Mouse (Mus musculus): ENCODE measurements around the gene Fbxl13. TPM values are rescaled to one million over a fixed set of nuclear protein-coding genes. Genes with fewer than 3 reads are reported as not detected.

Gene Fbxl13
- polyA plus RNA-seq, 1 experiment from 2014 or later: 0.32 TPM

- no peaks in the 10 kb centered on the region for H3K9me3 ChIP-seq (ENCODE audit: control insufficient read depth, low read length)
- no peak overlapping the region for H3K4me2 ChIP-seq (replicated peaks; ENCODE audit: low read depth, low read length)
- no peak overlapping the region for H3K27ac ChIP-seq (ENCODE audit: low read depth, low read length)
- no peak for ATAC-seq (ENCODE audit: low FRiP score)
- H3K9ac ChIP-seq (ENCODE audit: low read depth, low read length): no peak overlapping the region
- H3K36me3 ChIP-seq (ENCODE audit: control insufficient read depth, insufficient read depth, low read length): no peaks in the 10 kb centered on the region
- no peak for DNase-seq (ENCODE audit: low spot score)
- 88% methylated on average over 3 of the region's 3 CpGs for WGBS
- H3K4me3 ChIP-seq (ENCODE audit: low read depth, low read length): no peak overlapping the region
- H3K27me3 ChIP-seq (ENCODE audit: control insufficient read depth, insufficient read depth, low read length): no peaks in the 10 kb centered on the region
- H3K4me1 ChIP-seq (replicated peaks; ENCODE audit: control insufficient read depth, insufficient read depth, low read length): no peaks in the 10 kb centered on the region
Measured at GRCm38 (mm10) chr5:21487306-21487705, 158.1 kb downstream of the Fbxl13 start.

- Histone ChIP-seq H3K27me3 (ENCODE audit: control insufficient read depth, insufficient read depth, low read length) (no peaks in the 10 kb centered on the region), H3K36me3 (ENCODE audit: control insufficient read depth, insufficient read depth, low read length) (no peaks in the 10 kb centered on the region), H3K4me3 (ENCODE audit: low read depth, low read length) (no peak overlapping the region), H3K4me1 (replicated peaks; ENCODE audit: control insufficient read depth, insufficient read depth, low read length) (no peaks in the 10 kb centered on the region), H3K4me2 (replicated peaks; ENCODE audit: low read depth, low read length) (no peak overlapping the region), H3K9ac (ENCODE audit: low read depth, low read length) (no peak overlapping the region), H3K27ac (ENCODE audit: low read depth, low read length) (no peak overlapping the region), H3K9me3 (ENCODE audit: control insufficient read depth, low read length) (no peaks in the 10 kb centered on the region)
- WGBS: 86% methylated on average over 5 of the region's 5 CpGs
- DNase-seq (ENCODE audit: low spot score): no peak
- ATAC-seq (ENCODE audit: low FRiP score): no peak
Measured at GRCm38 (mm10) chr5:21486798-21487197, 158.6 kb downstream of the Fbxl13 start.

- H3K4me1 ChIP-seq (replicated peaks; ENCODE audit: control insufficient read depth, insufficient read depth, low read length): no peaks in the 10 kb centered on the region
- DNase-seq (ENCODE audit: low spot score) (no peak), ATAC-seq (ENCODE audit: low FRiP score) (no peak)
- H3K27me3 ChIP-seq (ENCODE audit: control insufficient read depth, insufficient read depth, low read length): no peaks in the 10 kb centered on the region
- no peaks in the 10 kb centered on the region for H3K36me3 ChIP-seq (ENCODE audit: control insufficient read depth, insufficient read depth, low read length)
- no peaks in the 10 kb centered on the region for H3K9me3 ChIP-seq (ENCODE audit: control insufficient read depth, low read length)
- H3K9ac ChIP-seq (ENCODE audit: low read depth, low read length): no peak overlapping the region
- 91% methylated on average over 8 of the region's 8 CpGs for WGBS
- no peak overlapping the region for H3K27ac ChIP-seq (ENCODE audit: low read depth, low read length)
- H3K4me2 ChIP-seq (replicated peaks; ENCODE audit: low read depth, low read length): no peak overlapping the region
- no peak overlapping the region for H3K4me3 ChIP-seq (ENCODE audit: low read depth, low read length)
Measured at GRCm38 (mm10) chr5:21485197-21485829, 160.1 kb downstream of the Fbxl13 start.

- H3K4me1 ChIP-seq (replicated peaks; ENCODE audit: control insufficient read depth, insufficient read depth, low read length): no peaks in the 10 kb centered on the region
- no peak overlapping the region for H3K9ac ChIP-seq (ENCODE audit: low read depth, low read length)
- ATAC-seq (ENCODE audit: low FRiP score) (no peak), DNase-seq (ENCODE audit: low spot score) (no peak)
- no peak overlapping the region for H3K27ac ChIP-seq (ENCODE audit: low read depth, low read length)
- H3K27me3 ChIP-seq (ENCODE audit: control insufficient read depth, insufficient read depth, low read length): no peaks in the 10 kb centered on the region
- no peaks in the 10 kb centered on the region for H3K9me3 ChIP-seq (ENCODE audit: control insufficient read depth, low read length)
- H3K4me3 ChIP-seq (ENCODE audit: low read depth, low read length): no peak overlapping the region
- H3K4me2 ChIP-seq (replicated peaks; ENCODE audit: low read depth, low read length): no peak overlapping the region
- no peaks in the 10 kb centered on the region for H3K36me3 ChIP-seq (ENCODE audit: control insufficient read depth, insufficient read depth, low read length)
- 80% methylated on average over 8 of the region's 8 CpGs for whole genome bisulfite sequencing
Measured at GRCm38 (mm10) chr5:21483275-21483674, 162.2 kb downstream of the Fbxl13 start.

GRCm38 (mm10) chr5:21482446-21483222 is 162.8 kb downstream of the Fbxl13 start:
- DNase-seq (ENCODE audit: low spot score): no peak
- H3K27ac ChIP-seq (ENCODE audit: low read depth, low read length): no peak overlapping the region
- no peaks in the 10 kb centered on the region for H3K4me1 ChIP-seq (replicated peaks; ENCODE audit: control insufficient read depth, insufficient read depth, low read length)
- 50% methylated on average over 11 of the region's 11 CpGs for WGBS
- H3K4me2 ChIP-seq (replicated peaks; ENCODE audit: low read depth, low read length): no peak overlapping the region
- H3K36me3 ChIP-seq (ENCODE audit: control insufficient read depth, insufficient read depth, low read length): no peaks in the 10 kb centered on the region
- ATAC-seq (ENCODE audit: low FRiP score): no peak
- H3K9me3 ChIP-seq (ENCODE audit: control insufficient read depth, low read length): no peaks in the 10 kb centered on the region
- no peaks in the 10 kb centered on the region for H3K27me3 ChIP-seq (ENCODE audit: control insufficient read depth, insufficient read depth, low read length)
- no peak overlapping the region for H3K9ac ChIP-seq (ENCODE audit: low read depth, low read length)
- H3K4me3 ChIP-seq (ENCODE audit: low read depth, low read length): no peak overlapping the region

- no peak overlapping the region for H3K9ac ChIP-seq (ENCODE audit: low read depth, low read length)
- 91% methylated on average over 6 of the region's 6 CpGs for WGBS
- no peak for DNase-seq (ENCODE audit: low spot score)
- no peak overlapping the region for H3K4me3 ChIP-seq (ENCODE audit: low read depth, low read length)
- H3K4me2 ChIP-seq (replicated peaks; ENCODE audit: low read depth, low read length): no peak overlapping the region
- H3K36me3 ChIP-seq (ENCODE audit: control insufficient read depth, insufficient read depth, low read length): no peaks in the 10 kb centered on the region
- H3K27ac ChIP-seq (ENCODE audit: low read depth, low read length): no peak overlapping the region
- H3K27me3 ChIP-seq (ENCODE audit: control insufficient read depth, insufficient read depth, low read length): no peaks in the 10 kb centered on the region
- H3K4me1 ChIP-seq (replicated peaks; ENCODE audit: control insufficient read depth, insufficient read depth, low read length): no peaks in the 10 kb centered on the region
- ATAC-seq (ENCODE audit: low FRiP score): no peak
- H3K9me3 ChIP-seq (ENCODE audit: control insufficient read depth, low read length): no peaks in the 10 kb centered on the region
Measured at GRCm38 (mm10) chr5:21481521-21481920, 163.9 kb downstream of the Fbxl13 start.

- H3K4me1 ChIP-seq (replicated peaks; ENCODE audit: control insufficient read depth, insufficient read depth, low read length): no peaks in the 10 kb centered on the region
- H3K4me2 ChIP-seq (replicated peaks; ENCODE audit: low read depth, low read length): no peak overlapping the region
- H3K9ac ChIP-seq (ENCODE audit: low read depth, low read length): no peak overlapping the region
- 91% methylated on average over 5 of the region's 5 CpGs for WGBS
- H3K27me3 ChIP-seq (ENCODE audit: control insufficient read depth, insufficient read depth, low read length): no peaks in the 10 kb centered on the region
- H3K9me3 ChIP-seq (ENCODE audit: control insufficient read depth, low read length): no peaks in the 10 kb centered on the region
- DNase-seq (ENCODE audit: low spot score) (no peak), ATAC-seq (ENCODE audit: low FRiP score) (no peak)
- no peak overlapping the region for H3K4me3 ChIP-seq (ENCODE audit: low read depth, low read length)
- H3K36me3 ChIP-seq (ENCODE audit: control insufficient read depth, insufficient read depth, low read length): no peaks in the 10 kb centered on the region
- no peak overlapping the region for H3K27ac ChIP-seq (ENCODE audit: low read depth, low read length)
Measured at GRCm38 (mm10) chr5:21479746-21480145, 165.7 kb downstream of the Fbxl13 start.

- Histone ChIP-seq H3K4me2 (replicated peaks; ENCODE audit: low read depth, low read length) (no peak overlapping the region), H3K27me3 (ENCODE audit: control insufficient read depth, insufficient read depth, low read length) (no peaks in the 10 kb centered on the region), H3K4me3 (ENCODE audit: low read depth, low read length) (no peak overlapping the region), H3K9me3 (ENCODE audit: control insufficient read depth, low read length) (no peaks in the 10 kb centered on the region), H3K4me1 (replicated peaks; ENCODE audit: control insufficient read depth, insufficient read depth, low read length) (no peaks in the 10 kb centered on the region), H3K36me3 (ENCODE audit: control insufficient read depth, insufficient read depth, low read length) (no peaks in the 10 kb centered on the region), H3K9ac (ENCODE audit: low read depth, low read length) (no peak overlapping the region), H3K27ac (ENCODE audit: low read depth, low read length) (no peak overlapping the region)
- DNase-seq (ENCODE audit: low spot score): no peak
- 95% methylated on average over 5 of the region's 5 CpGs for WGBS
- no peak for ATAC-seq (ENCODE audit: low FRiP score)
Measured at GRCm38 (mm10) chr5:21478428-21478827, 167.0 kb downstream of the Fbxl13 start.

- Histone ChIP-seq H3K4me1 (replicated peaks; ENCODE audit: control insufficient read depth, insufficient read depth, low read length) (no peaks in the 10 kb centered on the region), H3K36me3 (ENCODE audit: control insufficient read depth, insufficient read depth, low read length) (no peaks in the 10 kb centered on the region), H3K27me3 (ENCODE audit: control insufficient read depth, insufficient read depth, low read length) (no peaks in the 10 kb centered on the region), H3K4me2 (replicated peaks; ENCODE audit: low read depth, low read length) (no peak overlapping the region), H3K9me3 (ENCODE audit: control insufficient read depth, low read length) (no peaks in the 10 kb centered on the region), H3K9ac (ENCODE audit: low read depth, low read length) (no peak overlapping the region), H3K4me3 (ENCODE audit: low read depth, low read length) (no peak overlapping the region), H3K27ac (ENCODE audit: low read depth, low read length) (no peak overlapping the region)
- ATAC-seq (ENCODE audit: low FRiP score) (no peak), DNase-seq (ENCODE audit: low spot score) (no peak)
- WGBS: 92% methylated on average over 12 of the region's 12 CpGs
Measured at GRCm38 (mm10) chr5:21468100-21468499, 177.3 kb downstream of the Fbxl13 start.
